Mouse (Mus musculus) liver, adult (tissue): Measurements from ENCODE around the gene Cdk6.

Experiments used
- GATA4 ChIP-seq: IDR thresholded peaks from 2 replicates; pipeline ENCODE4 v1.6.1; 2014; ENCODE audit warnings: mild to moderate bottlenecking, low read length; ENCODE audit not compliant: insufficient replicate concordance

Cdk6 gene

GRCm38 (mm10) chr5:3396214-3396613, 54.9 kb downstream of the Cdk6 start:
- no peak for TF ChIP-seq GATA4

- TF ChIP-seq GATA4 = no peak
Observed at GRCm38 (mm10) chr5:3396910-3397575, 55.8 kb downstream of the Cdk6 start.

GRCm38 (mm10) chr5:3399784-3400494, 58.7 kb downstream of the Cdk6 start:
- no peak for TF ChIP-seq GATA4

GRCm38 (mm10) chr5:3405102-3405501, 63.8 kb downstream of the Cdk6 start:
- no peak for TF ChIP-seq GATA4

- no peak for TF ChIP-seq GATA4
Observed at GRCm38 (mm10) chr5:3405503-3405902, 64.2 kb downstream of the Cdk6 start.

GRCm38 (mm10) chr5:3407926-3408325, 66.6 kb downstream of the Cdk6 start:
- no peak for TF ChIP-seq GATA4

GRCm38 (mm10) chr5:3420094-3420831, 79.0 kb downstream of the Cdk6 start:
- no peak for TF ChIP-seq GATA4

GRCm38 (mm10) chr5:3420832-3421228, 79.5 kb downstream of the Cdk6 start:
- TF ChIP-seq GATA4 = no peak

GRCm38 (mm10) chr5:3460907-3461306, 119.6 kb downstream of the Cdk6 start:
- no peak for TF ChIP-seq GATA4

- TF ChIP-seq GATA4 = no peak
Observed at GRCm38 (mm10) chr5:3461401-3461800, 120.1 kb downstream of the Cdk6 start.

- no peak for TF ChIP-seq GATA4
Observed at GRCm38 (mm10) chr5:3462897-3463757, 121.8 kb downstream of the Cdk6 start.

- TF ChIP-seq GATA4 = no peak
Observed at GRCm38 (mm10) chr5:3463758-3464157, 122.5 kb downstream of the Cdk6 start.

GRCm38 (mm10) chr5:3466069-3466877, 125.0 kb downstream of the Cdk6 start:
- no peak for TF ChIP-seq GATA4

GRCm38 (mm10) chr5:3470866-3471265, 129.6 kb downstream of the Cdk6 start:
- no peak for TF ChIP-seq GATA4
